Mouse (Mus musculus) Patski (cell line): ENCODE data around the gene Tbl1xr1. TPM values are rescaled to one million over a fixed set of nuclear protein-coding genes. Genes with fewer than 3 reads are reported as not detected.
A peak's percentile ranks its signal among the peaks of the same experiment; 100 is the strongest.

ENCODE experiments used
- ATAC-seq: fragments of 100-300 bp; one replicate; pipeline ENCODE4 v1.8.0; 2021
- CTCF ChIA-PET: fragments of 350-600 bp; sonication (Branson Sonifier 250); formaldehyde crosslinking; loops from one replicate; lab custom pipeline; 2022; ENCODE audit warnings: inconsistent platforms; lab: Charles Lee
- POLR2A ChIA-PET: fragments of 350-600 bp; sonication (Branson Sonifier 250); formaldehyde crosslinking; loops from one replicate; lab custom pipeline; 2022; ENCODE audit warnings: antibody characterized with exemption, inconsistent platforms; lab: Charles Lee
- DNase-seq: peaks from one replicate; pipeline ENCODE4 v3.0.0-alpha.2; 2011; ENCODE audit warnings: low read depth, low spot score
- H3K27me3 ChIP-seq: fragments of 371-371 bp; one replicate; pipeline ENCODE4 v1.5.1; 2021
- CTCF ChIP-seq: fragments of 100-300 bp; IDR thresholded peaks from one replicate; pipeline ENCODE4 v1.5.1; 2021
- in situ Hi-C: fragments of 300-500 bp; cut with MboI; formaldehyde crosslinking; loops from 3 replicates; pipeline ENCODE4 v1.11.1; 2018; ENCODE audit warnings: low pct_unique_long_range_greater_than_20kb, mixed read lengths
- polyA plus RNA-seq: library from polyadenylated mRNA; unstranded; gene quantifications from one replicate; pipeline ENCODE4 v1.2.3, GENCODE M21; 2021

The Tbl1xr1 gene
- polyA plus RNA-seq, 1 experiment from 2014 or later = 36.5 TPM

DNA sequence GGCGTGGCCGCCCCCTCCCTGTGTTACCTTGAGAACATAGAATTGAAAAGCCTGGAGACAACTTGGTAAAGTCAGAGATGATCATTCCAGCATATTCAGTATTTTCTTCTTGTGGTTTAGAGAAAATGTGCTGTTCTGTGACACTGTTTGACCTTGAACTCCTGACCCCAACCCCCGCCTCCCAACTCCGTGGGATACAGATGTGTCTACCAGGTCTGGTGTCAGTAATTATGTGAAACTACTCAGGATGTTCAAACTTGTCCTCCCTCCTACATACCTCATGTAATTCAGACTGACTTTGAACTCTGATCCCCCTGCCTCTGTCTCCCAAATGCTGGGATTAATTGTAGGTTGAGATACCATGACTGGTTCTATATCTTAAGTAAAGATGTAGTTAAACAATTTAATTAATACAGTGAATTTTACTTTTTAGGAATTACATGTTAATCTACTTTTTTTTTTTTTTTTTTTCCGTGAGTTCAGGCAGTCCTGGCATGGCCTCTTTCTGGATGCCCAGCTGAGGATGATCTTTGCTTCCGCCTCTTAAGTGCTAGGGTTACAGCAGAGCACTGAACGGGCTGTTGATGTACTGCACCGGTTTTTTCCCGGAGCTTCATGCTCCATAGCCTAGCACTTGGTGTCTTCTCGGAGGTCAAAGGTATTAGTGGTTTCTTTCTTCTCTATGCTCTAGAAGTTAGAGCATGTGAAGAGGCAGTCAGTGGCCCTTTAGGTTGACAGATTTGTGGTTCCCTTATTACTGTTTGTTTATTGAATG lies 8.0 kb downstream of the Tbl1xr1 start:
- H3K27me3 ChIP-seq = no peaks in the 10 kb centered on the region
- in situ Hi-C loops = no loop called here
- DNase-seq = no peak
- no peak for ATAC-seq
- CTCF ChIA-PET = interaction anchor here (0.8 kb wide), 1 partner anchor 22 kb away, joined by 3 read pairs; no protein-coding TSS in a partner anchor
- POLR2A ChIA-PET = no interaction called here
- no peak for TF ChIP-seq CTCF

DNA sequence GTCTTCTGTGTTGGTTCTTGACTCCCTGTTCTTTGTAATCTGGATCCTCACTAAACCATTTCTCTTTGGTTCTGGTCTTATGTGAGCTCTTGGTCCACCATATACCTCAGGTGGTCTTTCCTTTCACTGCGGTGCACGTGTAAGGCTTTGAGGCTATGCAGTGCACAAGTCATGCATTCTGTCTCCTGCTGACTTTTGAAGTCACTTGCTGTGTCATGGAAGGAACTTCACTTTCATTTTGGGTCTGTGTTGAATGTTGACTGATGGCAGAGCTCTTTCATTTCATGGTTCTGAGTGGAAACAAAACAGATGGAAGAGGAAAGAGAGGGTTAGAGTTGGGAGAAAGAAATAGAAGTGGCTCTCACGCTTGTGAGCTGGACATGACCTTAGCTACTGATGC lies 13.4 kb downstream of the Tbl1xr1 start:
- POLR2A ChIA-PET = interaction anchor here (1.5 to 2.3 kb wide), 2 partner anchors 14 kb away, joined by 5 to 7 read pairs; partner anchors contain the start of gene Tbl1xr1

DNA sequence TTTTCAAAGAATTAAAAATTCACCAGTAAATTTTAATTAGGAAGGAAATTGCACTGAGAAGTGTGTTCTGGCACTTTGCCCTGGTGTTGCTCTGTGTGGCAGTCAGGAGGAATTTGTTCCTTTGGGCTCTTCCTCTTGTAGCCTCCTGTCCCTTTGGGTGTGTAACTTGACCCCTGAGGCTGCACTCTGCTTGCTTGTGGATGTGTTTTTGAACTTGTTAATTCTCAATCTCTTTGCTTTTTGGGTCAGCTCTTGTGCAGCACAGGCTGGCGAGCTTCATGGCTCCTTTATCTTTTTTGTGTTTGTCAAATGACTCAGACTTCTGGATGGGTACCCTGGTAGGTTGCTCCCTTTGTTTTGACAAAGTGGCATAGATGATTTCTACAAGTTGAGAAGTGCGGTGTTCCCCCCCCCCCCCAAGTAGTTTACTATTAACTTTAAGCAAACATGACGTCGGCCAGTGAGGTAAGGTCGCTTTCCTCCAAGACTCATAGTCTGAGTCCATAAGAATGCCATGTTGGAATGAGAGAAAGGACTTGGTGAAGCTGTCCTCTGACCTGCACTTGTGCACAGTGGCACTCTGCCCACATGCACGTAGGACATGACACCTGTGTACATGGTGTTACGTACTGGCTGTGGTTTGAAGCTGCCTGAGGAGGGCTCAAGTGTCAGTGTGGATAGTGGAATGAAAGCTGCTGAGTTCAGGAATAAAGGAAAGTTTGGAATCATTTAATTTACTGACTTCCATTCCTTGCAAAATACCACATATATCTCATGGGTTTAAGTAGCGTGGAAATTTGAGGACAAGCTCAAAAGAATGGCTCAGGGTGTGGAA lies 14.2 kb downstream of the Tbl1xr1 start:
- in situ Hi-C loops = loop anchor here (5.0 kb wide), 1 partner anchor 528 kb away; no protein-coding TSS in a partner anchor
- ChIA-PET POLR2A (interaction anchor here (0.7 to 2.3 kb wide), 5 partner anchors 10 to 267 kb away, joined by 4 to 7 read pairs (median 5); partner anchors contain the start of gene Tbl1xr1), CTCF (interaction anchor here (0.7 to 4.7 kb wide), 7 partner anchors 9 to 591 kb away, joined by 3 to 36 read pairs (median 5); no protein-coding TSS in a partner anchor)
- no peak for DNase-seq
- no peaks in the 10 kb centered on the region for H3K27me3 ChIP-seq
- peak; percentile 85 for ATAC-seq
- no peak for TF ChIP-seq CTCF

More for the DNA sequence above, 13.4 kb downstream of the Tbl1xr1 start:
- CTCF ChIA-PET = interaction anchor here (0.9 to 4.7 kb wide), 4 partner anchors 8 to 54 kb away, joined by 3 to 36 read pairs (median 8); no protein-coding TSS in a partner anchor
- in situ Hi-C loops = loop anchor here (5.0 kb wide), 2 partner anchors 273 to 528 kb away; no protein-coding TSS in a partner anchor
- H3K27me3 ChIP-seq = no peaks in the 10 kb centered on the region
- no peak for TF ChIP-seq CTCF
- ATAC-seq (no peak), DNase-seq (no peak)

DNA sequence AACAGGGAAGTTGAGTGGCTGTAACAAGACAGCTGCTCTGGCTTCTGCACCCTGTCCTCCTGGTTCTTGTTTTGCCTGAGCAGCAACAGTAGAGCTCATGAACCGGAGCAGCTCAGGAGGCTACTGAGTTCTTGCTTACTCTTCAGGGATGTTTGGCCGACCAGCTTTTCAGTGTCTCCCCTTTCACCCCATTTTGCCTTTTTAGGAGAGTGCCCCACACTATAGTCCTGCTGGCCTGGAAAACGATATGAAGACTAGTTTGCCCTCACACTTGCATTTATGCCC lies 14.8 kb downstream of the Tbl1xr1 start:
- ChIA-PET POLR2A (interaction anchor here (1.0 to 2.3 kb wide), 3 partner anchors 9 to 268 kb away, joined by 4 to 7 read pairs (median 7); partner anchors contain the start of gene Tbl1xr1), CTCF (interaction anchor here (0.7 to 4.7 kb wide), 7 partner anchors 10 to 591 kb away, joined by 3 to 36 read pairs (median 5); no protein-coding TSS in a partner anchor)
- TF ChIP-seq CTCF = no peak
- no peak for DNase-seq
- in situ Hi-C loops = loop anchor here (5.0 kb wide), 1 partner anchor 529 kb away; no protein-coding TSS in a partner anchor
- peak; percentile 37 for ATAC-seq
- no peaks in the 10 kb centered on the region for H3K27me3 ChIP-seq

DNA sequence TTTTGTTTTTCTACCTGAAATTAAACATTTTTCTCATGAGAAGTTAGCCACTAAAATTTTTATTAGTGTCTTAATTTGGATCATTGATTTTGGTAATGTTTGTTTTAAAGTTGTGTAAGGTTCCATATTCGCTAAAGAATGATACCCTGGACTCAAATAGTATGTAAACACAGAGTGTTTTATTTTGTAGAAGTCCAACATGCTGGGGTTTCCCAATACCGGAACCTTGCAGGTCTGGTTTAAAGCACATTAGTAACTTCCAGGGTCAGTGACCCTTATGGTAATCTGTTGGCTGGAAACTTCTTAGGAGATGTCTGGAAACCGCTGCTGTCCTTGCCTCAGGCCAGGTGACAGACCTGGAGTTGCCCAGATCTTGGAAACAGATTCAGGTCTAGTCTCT lies 15.2 kb downstream of the Tbl1xr1 start:
- ChIA-PET CTCF (interaction anchor here (1.2 to 4.7 kb wide), 2 partner anchors 12 to 155 kb away, joined by 3 to 36 read pairs; no protein-coding TSS in a partner anchor), POLR2A (interaction anchor here (0.6 to 1.5 kb wide), 3 partner anchors 9 to 268 kb away, joined by 3 to 7 read pairs (median 4); no protein-coding TSS in a partner anchor)
- in situ Hi-C loops = loop anchor here (5.0 kb wide), 1 partner anchor 529 kb away; no protein-coding TSS in a partner anchor
- DNase-seq (no peak), ATAC-seq (no peak)
- no peaks in the 10 kb centered on the region for H3K27me3 ChIP-seq
- no peak for TF ChIP-seq CTCF

DNA sequence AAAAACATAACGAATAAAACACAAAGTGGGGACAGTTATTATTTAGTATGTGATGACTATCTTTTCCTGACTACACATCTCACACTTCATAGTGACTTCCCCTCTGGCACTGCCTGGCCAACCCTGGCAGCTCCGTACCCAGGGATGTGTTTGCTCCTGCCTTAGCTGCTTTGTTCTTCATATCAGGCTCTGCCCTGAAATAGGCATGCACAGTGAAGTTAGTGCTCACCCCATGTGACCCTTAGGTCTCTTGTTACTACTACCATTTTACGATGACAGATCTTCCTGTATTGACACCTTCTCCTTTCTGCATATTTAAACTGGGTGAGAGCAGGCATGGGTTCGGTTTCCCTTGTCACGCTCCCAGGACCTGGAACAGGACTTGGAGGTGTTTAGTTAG lies 16.3 kb downstream of the Tbl1xr1 start:
- no peak for TF ChIP-seq CTCF
- H3K27me3 ChIP-seq = no peaks in the 10 kb centered on the region
- CTCF ChIA-PET = interaction anchor here (0.8 to 4.7 kb wide), 3 partner anchors 11 to 45 kb away, joined by 3 to 36 read pairs (median 3); no protein-coding TSS in a partner anchor
- POLR2A ChIA-PET = no interaction called here
- DNase-seq = no peak
- no peak for ATAC-seq
- in situ Hi-C loops = loop anchor here (5.0 kb wide), 1 partner anchor 530 kb away; no protein-coding TSS in a partner anchor

DNA sequence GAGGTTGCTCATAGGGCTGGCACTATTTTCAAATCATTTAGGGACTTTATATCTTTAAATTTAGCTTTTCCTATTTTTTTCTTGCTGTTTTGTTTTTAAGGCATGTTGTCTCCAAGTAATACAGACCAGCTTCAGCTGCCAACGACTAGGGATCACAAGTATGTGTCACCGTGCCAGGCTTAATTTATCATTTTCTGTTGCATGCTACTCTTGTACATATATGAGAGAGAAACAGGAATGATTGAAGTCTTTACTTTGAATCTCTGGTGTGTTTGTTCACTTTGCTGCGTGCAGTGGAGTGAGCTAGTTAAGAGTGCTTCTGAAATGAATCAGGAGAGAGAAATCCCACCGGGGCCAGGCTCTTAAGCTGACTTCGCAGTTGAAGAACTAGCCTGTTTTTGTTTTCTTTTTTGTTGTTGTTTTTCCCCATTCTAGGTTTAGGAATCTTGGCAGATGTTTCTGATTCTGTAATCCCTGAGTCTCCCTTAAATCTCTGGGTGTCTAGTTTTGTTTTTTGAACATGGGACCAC lies 27.6 kb downstream of the Tbl1xr1 start:
- H3K27me3 ChIP-seq = no peaks in the 10 kb centered on the region
- POLR2A ChIA-PET = interaction anchor here (1.1 to 1.8 kb wide), 3 partner anchors 11 to 26 kb away, joined by 4 to 10 read pairs (median 5); no protein-coding TSS in a partner anchor
- TF ChIP-seq CTCF = no peak
- DNase-seq = no peak
- CTCF ChIA-PET = interaction anchor here (0.6 to 6.0 kb wide), 7 partner anchors 11 to 480 kb away, joined by 3 to 36 read pairs (median 3); no protein-coding TSS in a partner anchor
- no peak for ATAC-seq
- in situ Hi-C loops = no loop called here

DNA sequence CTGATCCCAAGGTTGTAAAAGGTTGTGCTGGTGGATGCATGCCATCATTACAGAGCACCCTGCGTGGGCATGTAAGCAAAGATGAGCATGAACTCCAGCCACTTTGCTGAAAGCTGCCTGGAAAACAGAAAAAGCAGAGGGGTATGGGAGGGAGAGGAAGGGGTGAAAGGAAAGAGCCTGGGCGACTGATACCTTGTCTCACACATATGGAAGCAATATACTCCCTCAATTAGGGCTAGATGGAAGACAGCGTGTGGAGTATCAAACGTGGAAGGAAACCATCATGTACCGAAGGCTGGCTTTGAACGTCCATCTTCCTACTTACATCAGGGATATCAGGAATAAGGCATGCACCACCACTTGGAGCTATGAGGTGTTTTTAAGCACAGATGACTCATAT lies 29.0 kb downstream of the Tbl1xr1 start:
- in situ Hi-C loops = no loop called here
- POLR2A ChIA-PET = interaction anchor here (0.6 to 1.1 kb wide), 3 partner anchors 11 to 28 kb away, joined by 3 to 4 read pairs (median 3); no protein-coding TSS in a partner anchor
- TF ChIP-seq CTCF = no peak
- DNase-seq (no peak), ATAC-seq (no peak)
- no peaks in the 10 kb centered on the region for H3K27me3 ChIP-seq
- CTCF ChIA-PET = interaction anchor here (1.1 to 6.0 kb wide), 4 partner anchors 10 to 20 kb away, joined by 3 to 36 read pairs (median 12); no protein-coding TSS in a partner anchor

DNA sequence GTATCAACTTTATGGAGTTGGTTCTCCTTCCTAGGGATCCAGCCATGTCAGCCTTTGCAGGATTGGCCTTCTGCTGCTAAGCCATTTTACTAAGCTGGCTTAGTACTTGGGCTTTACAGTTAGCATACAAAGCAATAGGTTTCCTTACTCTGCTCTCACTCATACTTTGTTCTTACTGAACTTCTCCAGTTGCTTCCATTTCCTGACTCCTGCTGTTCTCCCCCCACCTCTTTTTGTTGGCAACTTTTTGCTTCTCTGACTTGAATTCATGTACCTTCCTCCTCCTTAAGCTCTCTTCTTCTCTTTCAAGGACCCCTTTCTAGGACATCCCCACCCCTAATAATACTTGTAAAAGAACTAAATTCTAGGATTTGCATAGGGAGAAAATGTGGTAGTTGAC lies 31.6 kb downstream of the Tbl1xr1 start:
- ATAC-seq = no peak
- ChIA-PET CTCF (interaction anchor here (1.3 kb wide), 1 partner anchor 10 kb away, joined by 4 read pairs; no protein-coding TSS in a partner anchor), POLR2A (no interaction called here)
- in situ Hi-C loops = no loop called here
- DNase-seq = no peak
- no peak for TF ChIP-seq CTCF
- H3K27me3 ChIP-seq = no peaks in the 10 kb centered on the region
